Mouse (Mus musculus) heart, postnatal 0 days (tissue): ENCODE data around the gene Fbxw5.

Experiments used
- CTCF ChIP-seq: IDR thresholded peaks from 2 replicates; pipeline ENCODE4 v1.5.1; 2016; ENCODE audit warnings: antibody characterized with exemption, control low read depth, low read depth
- EP300 ChIP-seq: IDR thresholded peaks from 2 replicates; pipeline ENCODE4 v1.6.1; 2016; ENCODE audit warnings: antibody characterized with exemption, low read depth

DNA sequence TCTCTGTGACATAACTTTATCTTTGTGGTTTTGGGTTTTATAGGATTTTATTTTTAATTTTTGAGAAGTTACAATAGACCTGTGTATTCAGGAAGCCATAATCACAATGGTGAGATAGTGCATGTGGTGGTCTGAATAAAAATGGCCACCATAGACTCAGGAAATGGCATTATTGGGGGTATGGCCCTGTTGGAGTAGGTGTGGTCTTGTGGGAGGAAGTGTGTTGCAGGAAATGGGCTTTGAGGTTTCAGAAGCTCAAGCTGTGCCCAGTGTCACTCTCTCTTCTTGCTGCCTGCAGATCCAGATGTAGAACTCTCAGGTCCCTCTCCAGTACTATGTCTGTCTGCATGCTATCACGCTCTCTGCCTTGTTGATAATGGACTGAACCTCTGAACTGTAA is 20.0 kb upstream of the Fbxw5 start:
- no peak for TF ChIP-seq CTCF
- no peak for TF ChIP-seq EP300
